Mouse (Mus musculus): ENCODE results near the gene Foxr1. TPM values are rescaled to one million over a fixed set of nuclear protein-coding genes. Genes with fewer than 3 reads are reported as not detected.

Gene Foxr1
- not detected in 2 replicates for polyA plus RNA-seq (2015; fragmentation: Nextera tagmentation; extraction: Ambion mirVana)

- ATAC-seq (ENCODE audit: insufficient number of reproducible peaks, low FRiP score, low TSS enrichment, low read depth): no peak
- Histone ChIP-seq H3K36me3 (no peaks in the 10 kb centered on the region), H3K4me1 (no peaks in the 10 kb centered on the region), H3K27ac (no peak within 1 kb of the TSS), H3K4me3 (no peak within 1 kb of the TSS), H3K9me3 (no peaks in the 10 kb centered on the region), H3K27me3 (no peaks in the 10 kb centered on the region), H3K9ac (no peak within 1 kb of the TSS), H3K4me2 (no peak within 1 kb of the TSS)
- 75% methylated on average over 19 of the region's 19 CpGs for WGBS
Measured at GRCm38 (mm10) chr9:44440961-44441360, at the start of gene Foxr1. Gene Foxr1 (minus strand): TSS chr9:44441136.

DNA sequence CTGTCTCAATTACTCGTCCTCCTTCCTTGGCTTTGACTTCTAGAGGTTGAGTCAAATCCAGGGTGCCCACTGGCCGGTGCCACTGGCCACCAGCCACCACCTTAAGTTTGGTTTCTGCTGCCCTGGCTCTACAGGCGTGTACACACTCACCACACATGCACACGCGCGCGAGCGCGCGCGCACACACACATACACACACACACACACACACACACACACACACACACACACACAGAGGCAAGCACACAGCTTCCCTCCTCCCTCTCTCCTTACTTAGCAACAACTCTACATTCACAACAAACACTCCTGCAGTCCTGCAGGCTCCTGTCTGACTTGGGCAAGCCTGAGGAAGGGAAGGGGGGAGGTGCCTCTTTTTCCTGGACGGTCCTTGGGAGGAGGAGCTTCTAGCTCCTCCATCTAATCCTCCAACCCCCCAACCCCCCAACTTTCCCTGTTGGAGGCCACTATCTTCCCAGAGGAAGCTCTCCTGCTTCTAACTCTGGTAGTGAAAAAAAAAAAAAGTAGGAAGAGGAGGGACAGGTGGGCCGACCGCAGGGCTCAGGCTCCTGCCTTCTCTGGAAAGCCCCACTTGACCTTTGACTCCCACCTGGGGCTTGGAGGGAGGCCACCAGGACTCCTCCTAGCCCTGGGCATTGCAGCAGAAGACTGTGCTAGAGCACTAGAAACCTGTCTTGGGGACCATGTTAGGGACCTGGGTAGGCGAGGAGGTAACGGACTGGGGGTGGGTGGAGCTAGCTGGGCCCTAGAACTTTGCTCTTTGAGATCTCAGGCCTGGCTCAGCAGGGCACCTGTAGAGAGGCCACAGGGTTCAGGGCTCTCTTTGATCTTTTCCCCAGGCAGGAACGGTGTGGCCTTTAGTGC lies 49.4 kb upstream of the Foxr1 start:
- peak overlapping the region; percentile 81 for H3K4me2 ChIP-seq
- H3K9me3 ChIP-seq: no peaks in the 10 kb centered on the region
- peaks cover 99% of the 10 kb centered on the region for H3K4me1 ChIP-seq
- no peaks in the 10 kb centered on the region for H3K27me3 ChIP-seq
- peak overlapping the region; percentile 1; the same call in 1 of the 2 replicates for H3K9ac ChIP-seq
- peaks cover 13% of the 10 kb centered on the region for H3K36me3 ChIP-seq
- H3K27ac ChIP-seq: peak overlapping the region; percentile 99
- H3K4me3 ChIP-seq: peak overlapping the region; percentile 98
- ATAC-seq (ENCODE audit: insufficient number of reproducible peaks, low FRiP score, low TSS enrichment, low read depth): no peak
- 25% methylated on average over 17 of the region's 17 CpGs for WGBS

DNA sequence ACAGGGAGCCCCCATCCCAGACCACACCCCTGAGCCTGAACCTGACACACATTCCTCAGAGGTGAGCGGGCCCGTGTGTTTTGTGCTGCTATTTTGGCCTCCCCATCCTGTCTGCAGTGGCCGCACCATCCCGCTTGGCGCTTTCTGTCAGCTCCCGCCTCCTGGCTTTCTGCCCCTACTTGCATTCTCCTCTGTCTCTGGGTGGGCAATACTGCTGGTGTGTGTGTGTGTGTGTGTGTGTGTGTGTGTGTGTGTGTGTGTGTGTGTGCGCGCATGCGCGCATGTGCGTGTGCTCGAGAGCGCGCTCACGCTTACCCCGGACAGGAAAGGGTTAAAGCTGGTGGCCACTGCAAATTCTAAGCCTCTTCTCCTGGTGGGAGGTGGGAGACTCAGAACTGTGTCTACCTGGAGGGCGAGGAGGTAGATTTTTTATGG lies 48.7 kb upstream of the Foxr1 start:
- under 1% methylated on average over 16 of the region's 17 CpGs for WGBS
- H3K4me3 ChIP-seq: peak overlapping the region; percentile 98
- H3K4me1 ChIP-seq: peaks cover 99% of the 10 kb centered on the region
- H3K27me3 ChIP-seq: no peaks in the 10 kb centered on the region
- no peak overlapping the region for H3K9ac ChIP-seq
- H3K4me2 ChIP-seq: peak overlapping the region; percentile 81
- no peak for ATAC-seq (ENCODE audit: insufficient number of reproducible peaks, low FRiP score, low TSS enrichment, low read depth)
- H3K9me3 ChIP-seq: no peaks in the 10 kb centered on the region
- peak overlapping the region; percentile 99 for H3K27ac ChIP-seq
- peaks cover 13% of the 10 kb centered on the region for H3K36me3 ChIP-seq

- peak; percentile 11; the same call in 1 of the 2 replicates for ATAC-seq (ENCODE audit: insufficient number of reproducible peaks, low FRiP score, low TSS enrichment, low read depth)
- Histone ChIP-seq H3K27ac (peak overlapping the region; percentile 99), H3K4me2 (peak overlapping the region; percentile 81), H3K9me3 (no peaks in the 10 kb centered on the region), H3K36me3 (peaks cover 13% of the 10 kb centered on the region), H3K4me1 (peaks cover 97% of the 10 kb centered on the region), H3K27me3 (no peaks in the 10 kb centered on the region), H3K9ac (peak overlapping the region; percentile 33), H3K4me3 (peak overlapping the region; percentile 98)
- WGBS: 8% methylated on average over 5 of the region's 5 CpGs
Measured at GRCm38 (mm10) chr9:44488855-44489381, 48.0 kb upstream of the Foxr1 start.

- WGBS: 10% methylated on average over 8 of the region's 8 CpGs
- H3K9ac ChIP-seq: peak overlapping the region; percentile 20; the same call in 1 of the 2 replicates
- H3K4me1 ChIP-seq: peaks cover 92% of the 10 kb centered on the region
- H3K9me3 ChIP-seq: no peaks in the 10 kb centered on the region
- 0 out of 2 replicates have a peak, but pooled peaks have one; percentile 16 for ATAC-seq (ENCODE audit: insufficient number of reproducible peaks, low FRiP score, low TSS enrichment, low read depth)
- peaks cover 13% of the 10 kb centered on the region for H3K36me3 ChIP-seq
- peak overlapping the region; percentile 98 for H3K4me3 ChIP-seq
- H3K27ac ChIP-seq: peak overlapping the region; percentile 99
- H3K4me2 ChIP-seq: peak overlapping the region; percentile 81
- H3K27me3 ChIP-seq: no peaks in the 10 kb centered on the region
Measured at GRCm38 (mm10) chr9:44488416-44488815, 47.5 kb upstream of the Foxr1 start.

- Histone ChIP-seq H3K4me3 (peak overlapping the region; percentile 98), H3K4me1 (peaks cover 82% of the 10 kb centered on the region), H3K9me3 (no peaks in the 10 kb centered on the region), H3K4me2 (peak overlapping the region; percentile 81), H3K36me3 (peaks cover 10% of the 10 kb centered on the region), H3K9ac (no peak overlapping the region), H3K27me3 (no peaks in the 10 kb centered on the region), H3K27ac (peak overlapping the region; percentile 99)
- 5% methylated on average over 7 of the region's 7 CpGs for WGBS
- no peak for ATAC-seq (ENCODE audit: insufficient number of reproducible peaks, low FRiP score, low TSS enrichment, low read depth)
Measured at GRCm38 (mm10) chr9:44487441-44487840, 46.5 kb upstream of the Foxr1 start.

GRCm38 (mm10) chr9:44486741-44487421 lies 45.9 kb upstream of the Foxr1 start:
- H3K9me3 ChIP-seq: no peaks in the 10 kb centered on the region
- WGBS: 7% methylated on average over 15 of the region's 15 CpGs
- no peaks in the 10 kb centered on the region for H3K27me3 ChIP-seq
- H3K27ac ChIP-seq: peak overlapping the region; percentile 99
- H3K4me2 ChIP-seq: peak overlapping the region; percentile 81
- no peak for ATAC-seq (ENCODE audit: insufficient number of reproducible peaks, low FRiP score, low TSS enrichment, low read depth)
- peaks cover 83% of the 10 kb centered on the region for H3K4me1 ChIP-seq
- H3K36me3 ChIP-seq: peaks cover 8% of the 10 kb centered on the region
- peak overlapping the region; percentile 24 for H3K9ac ChIP-seq
- peak overlapping the region; percentile 98 for H3K4me3 ChIP-seq

DNA sequence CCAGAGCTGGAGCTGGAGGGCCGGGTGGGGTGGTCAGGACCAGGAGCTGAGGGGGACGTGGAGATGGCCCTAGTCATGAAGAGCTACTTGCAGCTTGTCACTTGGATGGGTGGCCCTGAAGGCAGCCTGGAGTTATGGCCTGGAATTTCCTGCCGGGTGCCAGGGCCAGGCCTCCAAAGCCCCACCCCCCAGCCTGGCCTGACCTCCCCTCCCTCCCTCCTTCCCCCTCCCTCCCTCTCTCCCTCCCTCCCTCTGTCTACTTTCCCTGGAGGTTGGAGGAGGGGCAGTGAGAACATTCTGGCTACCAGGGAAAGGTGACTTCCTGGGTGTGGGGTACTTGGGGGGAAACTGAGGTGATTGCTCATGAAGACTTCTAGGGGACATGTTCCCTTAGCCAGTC lies 45.4 kb upstream of the Foxr1 start:
- H3K9me3 ChIP-seq: no peaks in the 10 kb centered on the region
- peak overlapping the region; percentile 98 for H3K4me3 ChIP-seq
- no peak for ATAC-seq (ENCODE audit: insufficient number of reproducible peaks, low FRiP score, low TSS enrichment, low read depth)
- peak overlapping the region; percentile 24; the same call in 1 of the 2 replicates for H3K9ac ChIP-seq
- no peaks in the 10 kb centered on the region for H3K27me3 ChIP-seq
- peaks cover 2% of the 10 kb centered on the region; the same call in 1 of the 2 replicates for H3K36me3 ChIP-seq
- H3K4me1 ChIP-seq: peaks cover 78% of the 10 kb centered on the region
- H3K4me2 ChIP-seq: peak overlapping the region; percentile 81
- H3K27ac ChIP-seq: peak overlapping the region; percentile 99
- WGBS: 11% methylated on average over 3 of the region's 3 CpGs

- Histone ChIP-seq H3K4me1 (peaks cover 76% of the 10 kb centered on the region), H3K4me2 (peak overlapping the region; percentile 81), H3K9me3 (no peaks in the 10 kb centered on the region), H3K9ac (peak overlapping the region; percentile 24), H3K4me3 (peak overlapping the region; percentile 98), H3K27ac (peak overlapping the region; percentile 99), H3K27me3 (no peaks in the 10 kb centered on the region), H3K36me3 (no peaks in the 10 kb centered on the region)
- WGBS: 20% methylated on average over 14 of the region's 14 CpGs
- ATAC-seq (ENCODE audit: insufficient number of reproducible peaks, low FRiP score, low TSS enrichment, low read depth): no peak
Measured at GRCm38 (mm10) chr9:44485516-44486161, 44.7 kb upstream of the Foxr1 start.

DNA sequence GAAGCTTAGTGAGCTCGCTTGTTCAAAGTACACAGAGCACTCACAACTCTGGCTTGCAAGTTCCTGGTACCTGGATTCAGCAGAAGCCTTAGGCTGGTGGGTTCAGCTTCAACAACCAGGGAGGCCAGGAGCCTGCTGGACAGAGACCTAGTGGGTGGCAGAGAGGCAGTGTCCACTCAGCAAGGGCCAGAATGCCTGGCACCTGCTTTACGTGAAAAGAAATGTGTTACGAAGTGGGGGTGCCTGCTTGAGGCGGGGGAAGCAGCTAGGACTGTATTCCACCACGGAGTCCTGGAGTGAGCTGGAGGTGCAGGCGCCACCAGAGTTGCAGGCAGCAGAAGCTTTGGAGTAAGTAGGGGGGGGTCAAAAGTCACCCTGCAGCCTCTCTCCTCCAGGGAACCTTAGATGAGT lies 44.2 kb upstream of the Foxr1 start:
- Histone ChIP-seq H3K36me3 (no peaks in the 10 kb centered on the region), H3K27ac (peak overlapping the region; percentile 99), H3K4me1 (peaks cover 76% of the 10 kb centered on the region), H3K4me3 (peak overlapping the region; percentile 98), H3K4me2 (peak overlapping the region; percentile 81), H3K9ac (peak overlapping the region; percentile 24), H3K27me3 (no peaks in the 10 kb centered on the region), H3K9me3 (no peaks in the 10 kb centered on the region)
- WGBS: 18% methylated on average over 6 of the region's 6 CpGs
- no peak for ATAC-seq (ENCODE audit: insufficient number of reproducible peaks, low FRiP score, low TSS enrichment, low read depth)

Measured in limb, embryonic 15.5 days (tissue).